Mouse (Mus musculus) layer of hippocampus, postnatal 14 days (tissue): ENCODE measurements around the gene Tmem199. TPM values are rescaled to one million over a fixed set of nuclear protein-coding genes. Genes with fewer than 3 reads are reported as not detected.

Experiments used
- DNase-seq, 2 experiments: peaks; one replicate each; pipeline ENCODE4 v3.0.0; 2021 to 2022; ENCODE audit warnings: low spot score in 2 of 2, mixed read lengths in 1 of 2
- total RNA-seq, 2 experiments: library from RNA; stranded (reverse); gene quantifications; 2 replicates each; pipeline ENCODE4 v1.2.3; 2021

The Tmem199 gene
- total RNA-seq, 2 experiments from 2014 or later = 36.0 to 40.7 TPM

GRCm38 (mm10) chr11:78490781-78491241 is 21.2 kb downstream of the Tmem199 start:
- DNase-seq = peak in 1 of 2 experiments; percentile 52

DNA sequence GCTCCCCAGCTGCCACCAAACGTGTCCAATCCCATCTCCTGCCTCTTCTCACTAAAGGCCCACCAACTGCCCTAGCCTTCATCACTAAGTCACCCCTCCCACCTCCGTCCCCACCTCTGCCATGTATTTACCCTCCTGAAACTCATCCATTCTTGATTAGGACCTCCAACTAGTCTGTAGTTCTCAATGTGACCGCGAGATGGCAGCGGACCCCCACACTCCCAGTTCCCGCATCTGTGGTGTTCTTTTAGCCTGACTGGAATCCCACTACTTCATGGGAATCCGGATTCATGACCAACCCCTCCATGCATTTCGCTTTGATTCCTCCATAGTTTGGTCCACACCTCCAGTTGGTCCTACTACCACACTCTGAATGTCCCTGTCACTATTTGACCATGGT is 23.8 kb downstream of the Tmem199 start:
- DNase-seq = peak; percentile 85 to 88

DNA sequence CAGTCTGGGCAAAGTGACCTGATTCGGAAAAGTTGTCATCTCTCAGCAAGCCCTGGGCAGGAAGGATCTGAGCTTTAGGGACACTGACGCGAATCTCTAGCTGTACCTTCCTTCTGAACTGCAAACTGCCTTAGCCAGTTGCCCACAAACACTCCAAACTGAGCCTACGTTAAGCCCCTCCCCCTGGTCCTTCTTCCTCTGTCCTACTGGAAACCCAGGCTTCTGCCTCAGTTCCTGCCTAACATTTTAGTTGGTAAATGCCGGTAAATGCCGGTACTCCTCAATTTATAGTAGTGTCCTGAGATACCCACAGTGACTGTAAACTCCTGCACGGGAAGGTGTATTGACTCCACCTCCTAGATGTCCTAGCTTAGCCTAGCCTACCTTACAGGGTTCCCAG is 28.3 kb downstream of the Tmem199 start:
- DNase-seq = no peak

GRCm38 (mm10) chr11:78475289-78475688 is 36.7 kb downstream of the Tmem199 start:
- no peak for DNase-seq

GRCm38 (mm10) chr11:78471326-78472103 is 40.5 kb downstream of the Tmem199 start:
- DNase-seq = no peak

- no peak for DNase-seq
Measured at GRCm38 (mm10) chr11:78467932-78468331, 44.0 kb downstream of the Tmem199 start.

- DNase-seq = no peak
Measured at GRCm38 (mm10) chr11:78467515-78467914, 44.5 kb downstream of the Tmem199 start.

DNA sequence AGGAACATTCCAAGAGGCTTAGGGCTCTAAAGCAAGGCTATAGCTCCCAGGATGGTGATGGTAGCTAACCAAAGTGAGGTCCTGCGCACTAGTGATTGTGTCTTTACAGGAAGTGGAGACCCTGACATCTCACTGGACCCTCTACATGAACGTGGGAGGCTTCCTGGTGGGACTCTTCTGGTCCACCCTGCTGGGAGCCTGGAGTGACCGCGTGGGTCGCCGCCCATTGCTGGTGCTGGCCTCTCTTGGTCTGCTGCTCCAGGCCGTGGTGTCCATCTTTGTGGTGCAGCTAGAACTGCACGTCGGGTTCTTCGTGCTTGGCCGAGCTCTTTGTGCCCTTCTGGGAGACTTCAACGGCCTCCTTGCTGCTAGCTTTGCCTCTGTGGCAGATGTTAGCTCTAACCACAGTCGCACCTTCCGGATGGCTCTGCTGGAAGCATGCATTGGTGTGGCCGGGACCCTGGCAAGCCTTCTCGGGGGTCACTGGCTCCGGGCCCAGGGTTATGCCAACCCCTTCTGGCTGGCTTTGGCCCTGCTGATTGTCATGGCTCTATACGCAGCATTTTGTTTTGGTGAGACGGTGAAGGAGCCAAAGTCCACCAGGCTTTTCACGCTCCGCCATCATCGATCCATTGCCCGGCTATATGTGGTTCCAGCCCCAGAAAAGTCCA is 45.6 kb downstream of the Tmem199 start:
- no peak for DNase-seq

DNA sequence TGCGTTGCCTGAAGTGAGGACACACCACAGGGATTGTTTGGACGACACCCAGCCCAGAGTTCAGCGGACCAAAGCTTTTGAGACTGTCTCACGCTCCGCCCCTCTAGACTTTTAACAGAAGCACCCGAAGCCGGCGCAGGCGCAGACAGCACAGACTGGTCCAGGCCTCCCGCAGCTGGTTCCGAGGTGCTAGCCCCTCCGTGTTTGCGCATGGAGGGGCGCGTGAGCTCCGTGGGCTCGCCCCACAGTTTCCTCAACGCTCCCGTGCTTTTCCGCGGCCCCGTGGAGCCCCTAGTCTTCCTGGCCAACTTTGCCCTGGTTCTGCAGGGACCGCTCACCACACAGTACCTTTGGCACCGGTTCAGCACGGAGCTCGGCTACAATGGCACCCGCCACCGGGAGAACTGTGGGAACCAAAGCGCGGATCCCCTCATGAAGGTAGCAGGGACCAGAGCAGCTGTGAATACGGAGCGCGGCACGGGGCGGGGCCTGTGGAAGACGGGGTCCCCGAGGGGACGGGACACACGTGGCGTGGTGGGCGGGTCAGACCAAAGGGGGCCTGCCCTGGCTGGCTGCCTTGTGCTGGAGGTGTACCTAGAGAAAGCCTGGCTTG is 46.3 kb downstream of the Tmem199 start, which contains the start of gene Slc46a1:
Gene Slc46a1, plus strand, starts transcription at position 130 of the 613 bp plus-strand sequence.
- DNase-seq = peak; percentile 76 to 81

DNA sequence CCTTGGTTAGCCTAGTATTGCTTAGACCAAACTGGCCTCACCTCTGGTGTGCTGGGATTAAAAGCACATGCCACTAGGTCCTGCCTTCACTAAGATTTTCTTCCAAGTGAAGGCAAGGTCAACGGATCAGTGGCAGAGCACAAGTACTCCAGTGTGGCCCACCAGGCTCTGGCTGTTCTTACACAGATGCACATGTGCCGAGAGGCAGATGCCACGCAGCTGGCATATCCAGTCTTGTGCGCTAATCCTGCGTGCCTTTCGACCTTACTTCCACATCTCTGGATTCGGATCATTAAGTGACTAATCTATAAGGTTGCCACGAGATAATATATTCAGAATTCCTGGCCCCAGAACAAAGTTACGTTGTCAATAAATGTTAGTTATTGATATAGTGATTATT is 46.9 kb downstream of the Tmem199 start:
- DNase-seq = no peak

GRCm38 (mm10) chr11:78463286-78464036 is 48.5 kb downstream of the Tmem199 start:
- no peak for DNase-seq

- no peak for DNase-seq
Measured at GRCm38 (mm10) chr11:78462669-78463068, 49.3 kb downstream of the Tmem199 start.

- no peak for DNase-seq
Measured at GRCm38 (mm10) chr11:78461894-78462293, 50.1 kb downstream of the Tmem199 start.

DNA sequence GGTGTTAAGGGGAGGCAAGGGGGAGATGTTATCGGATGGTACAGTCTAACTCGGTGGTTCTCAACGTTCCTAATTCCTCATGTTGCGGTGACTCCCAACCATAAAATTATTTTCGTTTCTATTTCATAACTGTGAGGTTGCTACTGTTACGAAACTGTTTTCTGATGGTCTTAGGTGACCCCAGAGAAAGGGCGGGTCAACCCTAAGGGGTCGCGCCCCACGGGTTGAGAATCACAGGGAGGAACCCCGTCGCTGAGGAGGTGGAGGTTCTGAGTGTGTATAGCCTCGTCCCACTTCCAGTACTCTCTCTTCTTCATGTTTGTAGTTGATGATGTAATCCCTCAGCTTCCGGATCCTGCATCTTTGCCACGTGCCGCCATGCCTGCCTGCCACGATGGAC is 53.2 kb downstream of the Tmem199 start:
- DNase-seq = no peak

Other genes starting within 250 kb of the Tmem199 start
- gene BC030499, start 221.3 kb downstream of the Tmem199 start, total RNA-seq = 1 to 10 TPM; 1.4 to 2.6 TPM
- gene Spag5, start 210.6 kb downstream of the Tmem199 start, total RNA-seq = 1 to 10 TPM; 5.0 to 6.6 TPM
- gene Aldoc, start 189.2 kb downstream of the Tmem199 start, total RNA-seq = 100 to 1,000 TPM; 663 to 756 TPM
- gene Pigs, start 183.8 kb downstream of the Tmem199 start, total RNA-seq = 10 to 100 TPM; 70.8 to 76.7 TPM
- 10 to 100 TPM; 27.6 to 32.2 TPM for gene Unc119, start 168.7 kb downstream of the Tmem199 start, total RNA-seq
- gene Foxn1, start 125.6 kb downstream of the Tmem199 start, total RNA-seq = not detected
- not detected for gene Slc13a2, start 90.0 kb downstream of the Tmem199 start, total RNA-seq
- 1 to 10 TPM; 9.6 to 9.8 TPM for gene Slc46a1, start 46.5 kb downstream of the Tmem199 start, total RNA-seq
- 10 to 100 TPM; 51.0 to 53.2 TPM for gene Sarm1, start 14.4 kb downstream of the Tmem199 start, total RNA-seq
- 10 to 100 TPM; 65.7 to 71.5 TPM for gene Vtn, start 13.1 kb downstream of the Tmem199 start, total RNA-seq
- 1 to 10 TPM; 3.9 to 4.5 TPM for gene Sebox, start 8.7 kb downstream of the Tmem199 start, total RNA-seq
- gene Poldip2, start within 50 bp of the Tmem199 start, total RNA-seq = 100 to 1,000 TPM; 118 to 120 TPM
- gene Tnfaip1, start 24.2 kb upstream of the Tmem199 start, total RNA-seq = 10 to 100 TPM; 38.1 to 40.9 TPM
- 10 to 100 TPM; 73.7 to 79.8 TPM for gene Ift20, start 24.2 kb upstream of the Tmem199 start, total RNA-seq
- 10 to 100 TPM; 13.3 to 19.0 TPM for gene Tmem97, start 38.6 kb upstream of the Tmem199 start, total RNA-seq
- 10 to 100 TPM; 38.3 to 41.4 TPM for gene Nlk, start 185.2 kb upstream of the Tmem199 start, total RNA-seq
- gene Ccnq, start 239.6 kb upstream of the Tmem199 start, total RNA-seq = 10 to 100 TPM; 17.4 to 18.4 TPM